Mouse (Mus musculus) gastrocnemius, postnatal 36 days (tissue): Measurements from ENCODE around the gene Tff3. TPM values are rescaled to one million over a fixed set of nuclear protein-coding genes. Genes with fewer than 3 reads are reported as not detected.
A peak's percentile ranks its signal among the peaks of the same experiment; 100 is the strongest.

Experiments used
- DNase-seq, 2 experiments: peaks; one replicate each; pipeline ENCODE4 v3.0.0; 2022
- intact Hi-C: fragments of 180-260 bp; cut with DNase I; formaldehyde crosslinking; loops from one replicate; pipeline ENCODE4 v1.15.1; 2025
- long read RNA-seq, 2 experiments: library from polyadenylated mRNA; stranded (forward); transcript quantifications; one replicate each; pipeline ENCODE4 v2.0.0; 2021
- total RNA-seq, 2 experiments: library from RNA; stranded (reverse); gene quantifications; 2 replicates each; pipeline ENCODE4 v1.2.3; 2021

Tff3 gene
- not detected for total RNA-seq
- long read RNA-seq, experiment 1, result 0 reads
- long read RNA-seq, experiment 2, result 0 reads

- intact Hi-C loops, result no loop called here
- no peak for DNase-seq
Observed at GRCm38 (mm10) chr17:31129452-31129851, at the start of gene Tff3. TSS of gene Tff3 (minus strand) at chr17:31129646.

GRCm38 (mm10) chr17:31176321-31176720, 46.9 kb upstream of the Tff3 start:
- no peak for DNase-seq
- intact Hi-C loops, result no loop called here

GRCm38 (mm10) chr17:31169796-31170195, 40.4 kb upstream of the Tff3 start:
- DNase-seq, result no peak
- intact Hi-C loops, result no loop called here

GRCm38 (mm10) chr17:31165127-31165526, 35.7 kb upstream of the Tff3 start, which contains the start of gene Tff1:
TSS of gene Tff1 (minus strand) at chr17:31165277.
- intact Hi-C loops, result no loop called here
- no peak for DNase-seq

GRCm38 (mm10) chr17:31163821-31164220, 34.4 kb upstream of the Tff3 start:
- intact Hi-C loops, result no loop called here
- no peak for DNase-seq

GRCm38 (mm10) chr17:31162607-31163006, 33.2 kb upstream of the Tff3 start:
- intact Hi-C loops, result no loop called here
- DNase-seq, result no peak

- intact Hi-C loops, result no loop called here
- no peak for DNase-seq
Observed at GRCm38 (mm10) chr17:31160291-31160690, 30.8 kb upstream of the Tff3 start.

- DNase-seq, result no peak
- intact Hi-C loops, result no loop called here
Observed at GRCm38 (mm10) chr17:31157921-31158320, 28.5 kb upstream of the Tff3 start.

- no peak for DNase-seq
- intact Hi-C loops, result no loop called here
Observed at GRCm38 (mm10) chr17:31153785-31154184, 24.3 kb upstream of the Tff3 start.

- DNase-seq, result no peak
Observed at GRCm38 (mm10) chr17:31152966-31153499, 23.6 kb upstream of the Tff3 start.

GRCm38 (mm10) chr17:31152512-31152911, 23.1 kb upstream of the Tff3 start:
- intact Hi-C loops, result no loop called here
- DNase-seq, result no peak

More at GRCm38 (mm10) chr17:31152966-31153499, 23.6 kb upstream of the Tff3 start:
- intact Hi-C loops, result no loop called here

- DNase-seq, result no peak
- intact Hi-C loops, result no loop called here
Observed at GRCm38 (mm10) chr17:31145998-31146397, 16.6 kb upstream of the Tff3 start.

- DNase-seq, result no peak
- intact Hi-C loops, result no loop called here
Observed at GRCm38 (mm10) chr17:31144040-31145037, 14.9 kb upstream of the Tff3 start, which contains the start of gene Tff2. TSS of gene Tff2 (minus strand) at chr17:31144282.

- no peak for DNase-seq
- intact Hi-C loops, result no loop called here
Observed at GRCm38 (mm10) chr17:31142116-31142515, 12.7 kb upstream of the Tff3 start.

- peak in 1 of 2 experiments; percentile 17 for DNase-seq
Observed at GRCm38 (mm10) chr17:31138398-31138797, 9.0 kb upstream of the Tff3 start.

GRCm38 (mm10) chr17:31136821-31137220, 7.4 kb upstream of the Tff3 start:
- intact Hi-C loops, result loop anchor here (5.0 to 10.0 kb wide), 2 partner anchors 160 to 208 kb away; no protein-coding TSS in a partner anchor
- DNase-seq, result no peak

More at GRCm38 (mm10) chr17:31138398-31138797, 9.0 kb upstream of the Tff3 start:
- intact Hi-C loops, result loop anchor here (1.0 to 10.0 kb wide), 4 partner anchors 49 to 206 kb away; no protein-coding TSS in a partner anchor

GRCm38 (mm10) chr17:31136291-31136690, 6.8 kb upstream of the Tff3 start:
- intact Hi-C loops, result loop anchor here (5.0 to 10.0 kb wide), 2 partner anchors 161 to 209 kb away; no protein-coding TSS in a partner anchor
- DNase-seq, result no peak

- DNase-seq, result no peak
- intact Hi-C loops, result loop anchor here (5.0 to 10.0 kb wide), 2 partner anchors 162 to 210 kb away; no protein-coding TSS in a partner anchor
Observed at GRCm38 (mm10) chr17:31134913-31135312, 5.5 kb upstream of the Tff3 start.

GRCm38 (mm10) chr17:31133776-31134175, 4.3 kb upstream of the Tff3 start:
- intact Hi-C loops, result loop anchor here (10.0 kb wide), 1 partner anchor 211 kb away; no protein-coding TSS in a partner anchor
- DNase-seq, result no peak

GRCm38 (mm10) chr17:31131269-31131821, 1.9 kb upstream of the Tff3 start:
- no peak for DNase-seq
- intact Hi-C loops, result loop anchor here (10.0 kb wide), 1 partner anchor 213 kb away; no protein-coding TSS in a partner anchor
